Mouse (Mus musculus) limb, embryonic 14.5 days (tissue): ENCODE results near the gene Gm17655. TPM values are rescaled to one million over a fixed set of nuclear protein-coding genes. Genes with fewer than 3 reads are reported as not detected.
"Not testable (repeated sequence)": the region's sequence is repeated elsewhere in the genome, so short reads cannot be mapped to it uniquely, and the experiment has no call there.

Experiments used
- ATAC-seq: fragments of 200-750 bp; cut with Nextera tagmentation; 2 replicates; pipeline ENCODE4 v1.8.0; 2017; ENCODE audit warnings: low read depth, moderate number of reproducible peaks, moderate TSS enrichment; ENCODE audit not compliant: low FRiP score
- DNase-seq: peaks from one replicate; pipeline ENCODE4 v3.0.0-alpha.2; 2015; ENCODE audit warnings: low spot score
- H3K27ac ChIP-seq: fragments of 300-500 bp; sonication (generic); replicated peaks from 2 replicates; pipeline ENCODE4 v1.5.1; 2014; ENCODE audit warnings: low read depth, mild to moderate bottlenecking, low read length, moderate library complexity, mixed read lengths
- H3K27me3 ChIP-seq: fragments of 300-500 bp; sonication (generic); 2 replicates; pipeline ENCODE4 v1.6.1; 2014; ENCODE audit warnings: low read length, mixed read lengths; ENCODE audit not compliant: control insufficient read depth, insufficient read depth
- H3K36me3 ChIP-seq: fragments of 300-500 bp; sonication (generic); 2 replicates; pipeline ENCODE4 v1.6.1; 2014; ENCODE audit warnings: mild to moderate bottlenecking, low read length, moderate library complexity, mixed read lengths; ENCODE audit not compliant: control insufficient read depth, insufficient read depth
- H3K4me1 ChIP-seq: fragments of 300-500 bp; sonication (generic); 2 replicates; pipeline ENCODE4 v1.6.1; 2014; ENCODE audit warnings: antibody characterized with exemption, low read length, mixed read lengths; ENCODE audit not compliant: control insufficient read depth, insufficient read depth
- H3K4me2 ChIP-seq: fragments of 300-500 bp; sonication (generic); replicated peaks from 2 replicates; pipeline ENCODE4 v1.6.1; 2014; ENCODE audit warnings: low read depth, mild to moderate bottlenecking, low read length, moderate library complexity; ENCODE audit not compliant: severe bottlenecking
- H3K4me3 ChIP-seq: fragments of 300-500 bp; sonication (generic); replicated peaks from 2 replicates; pipeline ENCODE4 v1.5.1; 2014; ENCODE audit warnings: low read length
- H3K9ac ChIP-seq: fragments of 300-500 bp; sonication (generic); 2 replicates; pipeline ENCODE4 v1.6.1; 2014; ENCODE audit warnings: mild to moderate bottlenecking, low read depth, low read length, moderate library complexity; ENCODE audit not compliant: severe bottlenecking
- H3K9me3 ChIP-seq: fragments of 300-500 bp; sonication (generic); 2 replicates; pipeline ENCODE4 v1.6.1; 2016; ENCODE audit warnings: low read length; ENCODE audit not compliant: control insufficient read depth
- POLR2A ChIP-seq: fragments of 200-500 bp; IDR thresholded peaks from 2 replicates; pipeline ENCODE4 v1.8.0; 2012; ENCODE audit warnings: inconsistent platforms, mild to moderate bottlenecking, moderate library complexity, borderline replicate concordance; ENCODE audit not compliant: insufficient read depth, insufficient read length; ENCODE audit errors: extremely low read depth
- WGBS: fragments of 180-500 bp; shearing (Covaris S2); extraction: QIAGEN DNeasy Blood & Tissue Kit; methylation state at CpG from one replicate; pipeline ENCODE4 v1.1.7; 2014; 5-methylcytosine and 5-hydroxymethylcytosine counted together
- polyA plus RNA-seq, 2 experiments: library from polyadenylated mRNA; depleted of rRNA in 1 of 2; stranded (reverse) in 1 of 2; unstranded in 1 of 2; fragments of >200 nt; fragmentation: Nextera tagmentation in 1 of 2; extraction: Ambion mirVana in 1 of 2; gene quantifications; 2 replicates each; pipeline versions ENCODE4 v1.2.1 to v1.2.3; 2012 to 2014

The Gm17655 gene
- polyA plus RNA-seq, 2 experiments = 0.93 to 3.1 TPM

- DNase-seq = peak; percentile 84
- H3K27me3 ChIP-seq = no peaks in the 10 kb centered on the region
- no peaks in the 10 kb centered on the region for H3K36me3 ChIP-seq
- no peak overlapping the region for H3K27ac ChIP-seq
- H3K4me1 ChIP-seq = no peaks in the 10 kb centered on the region
- no peak for TF ChIP-seq POLR2A
- WGBS = 2% methylated on average over 19 of the region's 19 CpGs
- H3K4me2 ChIP-seq = peak overlapping the region; percentile 47
- H3K4me3 ChIP-seq = peak overlapping the region; percentile 49
- no peaks in the 10 kb centered on the region for H3K9me3 ChIP-seq
- H3K9ac ChIP-seq = peak overlapping the region; percentile 52
- ATAC-seq = peak; percentile 98
These were observed 14.5 kb downstream of the Gm17655 start for GRCm38 (mm10) chr5:110057637-110058408.

- not testable (repeated sequence) for H3K27me3 ChIP-seq, H3K27ac ChIP-seq, H3K36me3 ChIP-seq, H3K4me1 ChIP-seq, H3K4me2 ChIP-seq, H3K9me3 ChIP-seq
- Histone ChIP-seq H3K4me3 (peak overlapping the region; percentile 10; the same call in 1 of the 2 replicates), H3K9ac (0 out of 2 replicates have a peak overlapping the region, but pooled peaks have one; percentile 21)
- DNase-seq (peak; percentile 71), ATAC-seq (peak; percentile 60; the same call in 1 of the 2 replicates)
- WGBS = 56% methylated on average over 8 of the region's 8 CpGs
These were observed 48.5 kb downstream of the Gm17655 start for GRCm38 (mm10) chr5:110023694-110024427.

- Histone ChIP-seq H3K27ac (no peak overlapping the region), H3K27me3 (no peaks in the 10 kb centered on the region), H3K4me2 (no peak overlapping the region; the same call in 1 of the 2 replicates), H3K9ac (0 out of 2 replicates have a peak overlapping the region, but pooled peaks have one; percentile 21), H3K4me3 (peak overlapping the region; percentile 10; the same call in 1 of the 2 replicates), H3K9me3 (no peaks in the 10 kb centered on the region), H3K36me3 (no peaks in the 10 kb centered on the region), H3K4me1 (no peaks in the 10 kb centered on the region)
- DNase-seq (peak; percentile 20), ATAC-seq (no peak)
- no peak for TF ChIP-seq POLR2A
- WGBS = 54% methylated on average over 9 of the region's 9 CpGs
These were observed 49.0 kb downstream of the Gm17655 start for GRCm38 (mm10) chr5:110023273-110023672.

GRCm38 (mm10) chr5:110015775-110016174 lies 56.5 kb downstream of the Gm17655 start:
- H3K36me3 ChIP-seq, H3K27ac ChIP-seq, H3K4me3 ChIP-seq, H3K4me1 ChIP-seq, H3K27me3 ChIP-seq, H3K4me2 ChIP-seq, H3K9ac ChIP-seq, ATAC-seq, DNase-seq: not testable (repeated sequence)
- peaks cover 11% of the 10 kb centered on the region; the same call in 1 of the 2 replicates for H3K9me3 ChIP-seq
- WGBS = 91% methylated on average over 10 of the region's 10 CpGs

Other genes with a start within 250 kb of the Gm17655 start
- gene Gm15446, start 149.1 kb downstream of the Gm17655 start, polyA plus RNA-seq (2012; rRNA removed) = 0.08 and 0.18 TPM in 2 replicates
- 1.2 TPM in 2 replicates for gene Gm15446, start 149.1 kb downstream of the Gm17655 start, polyA plus RNA-seq (2014; fragmentation: Nextera tagmentation; extraction: Ambion mirVana)
- gene Zfp932, start 76.0 kb downstream of the Gm17655 start, polyA plus RNA-seq (2012; rRNA removed) = 19.6 and 25.7 TPM in 2 replicates
- gene Zfp932, start 76.0 kb downstream of the Gm17655 start, polyA plus RNA-seq (2014; fragmentation: Nextera tagmentation; extraction: Ambion mirVana) = 22.1 and 24.4 TPM in 2 replicates
- 0.59 and 0.74 TPM in 2 replicates for gene Gm35315, start 21.9 kb upstream of the Gm17655 start, polyA plus RNA-seq (2012; rRNA removed)
- 0.59 and 1.3 TPM in 2 replicates for gene Gm35315, start 21.9 kb upstream of the Gm17655 start, polyA plus RNA-seq (2014; fragmentation: Nextera tagmentation; extraction: Ambion mirVana)
- 0.89 and 1.1 TPM in 2 replicates for gene Plcxd1, start 27.5 kb upstream of the Gm17655 start, polyA plus RNA-seq (2012; rRNA removed)
- 0.88 and 1.0 TPM in 2 replicates for gene Plcxd1, start 27.5 kb upstream of the Gm17655 start, polyA plus RNA-seq (2014; fragmentation: Nextera tagmentation; extraction: Ambion mirVana)
- gene Gtpbp6, start 35.7 kb upstream of the Gm17655 start, polyA plus RNA-seq (2012; rRNA removed) = 152 and 173 TPM in 2 replicates
- gene Gtpbp6, start 35.7 kb upstream of the Gm17655 start, polyA plus RNA-seq (2014; fragmentation: Nextera tagmentation; extraction: Ambion mirVana) = 30.2 and 32.9 TPM in 2 replicates
- 2.4 and 3.0 TPM in 2 replicates for gene Zfp605, start 37.6 kb upstream of the Gm17655 start, polyA plus RNA-seq (2012; rRNA removed)
- 3.4 and 5.7 TPM in 2 replicates for gene Zfp605, start 37.6 kb upstream of the Gm17655 start, polyA plus RNA-seq (2014; fragmentation: Nextera tagmentation; extraction: Ambion mirVana)
- 51.7 and 55.7 TPM in 2 replicates for gene Chfr, start 63.3 kb upstream of the Gm17655 start, polyA plus RNA-seq (2012; rRNA removed)
- 33.8 and 38.8 TPM in 2 replicates for gene Chfr, start 63.3 kb upstream of the Gm17655 start, polyA plus RNA-seq (2014; fragmentation: Nextera tagmentation; extraction: Ambion mirVana)
- 16.8 and 20.4 TPM in 2 replicates for gene Golga3, start 104.2 kb upstream of the Gm17655 start, polyA plus RNA-seq (2012; rRNA removed)
- 29.7 and 30.8 TPM in 2 replicates for gene Golga3, start 104.2 kb upstream of the Gm17655 start, polyA plus RNA-seq (2014; fragmentation: Nextera tagmentation; extraction: Ambion mirVana)
- gene Ankle2, start 158.5 kb upstream of the Gm17655 start, polyA plus RNA-seq (2012; rRNA removed) = 17.6 and 20.5 TPM in 2 replicates
- 31.8 and 35.3 TPM in 2 replicates for gene Ankle2, start 158.5 kb upstream of the Gm17655 start, polyA plus RNA-seq (2014; fragmentation: Nextera tagmentation; extraction: Ambion mirVana)
- gene Pgam5, start 197.4 kb upstream of the Gm17655 start, polyA plus RNA-seq (2012; rRNA removed) = 41.0 and 44.4 TPM in 2 replicates
- 70.2 and 74.7 TPM in 2 replicates for gene Pgam5, start 197.4 kb upstream of the Gm17655 start, polyA plus RNA-seq (2014; fragmentation: Nextera tagmentation; extraction: Ambion mirVana)
- gene Pxmp2, start 213.7 kb upstream of the Gm17655 start, polyA plus RNA-seq (2012; rRNA removed) = 3.2 and 3.8 TPM in 2 replicates
- gene Pxmp2, start 213.7 kb upstream of the Gm17655 start, polyA plus RNA-seq (2014; fragmentation: Nextera tagmentation; extraction: Ambion mirVana) = 4.7 and 6.4 TPM in 2 replicates
- gene Pole, start 213.8 kb upstream of the Gm17655 start, polyA plus RNA-seq (2012; rRNA removed) = 34.1 and 36.6 TPM in 2 replicates
- 24.3 and 27.3 TPM in 2 replicates for gene Pole, start 213.8 kb upstream of the Gm17655 start, polyA plus RNA-seq (2014; fragmentation: Nextera tagmentation; extraction: Ambion mirVana)